Mouse (Mus musculus) lung, postnatal 25 days (tissue): Measurements from ENCODE around the gene Nckap5.

ENCODE experiments used
- DNase-seq: peaks from one replicate; pipeline ENCODE4 v3.0.0; 2022; ENCODE audit warnings: low spot score

Nckap5 gene

GRCm38 (mm10) chr1:126560931-126561330 is 269.7 kb downstream of the Nckap5 start:
- no peak for DNase-seq

GRCm38 (mm10) chr1:126557791-126558294 is 272.8 kb downstream of the Nckap5 start:
- no peak for DNase-seq

GRCm38 (mm10) chr1:126547979-126548378 is 282.6 kb downstream of the Nckap5 start:
- DNase-seq, result no peak

- no peak for DNase-seq
These were observed 286.1 kb downstream of the Nckap5 start for GRCm38 (mm10) chr1:126544471-126544870.

GRCm38 (mm10) chr1:126537223-126537757 is 293.3 kb downstream of the Nckap5 start:
- no peak for DNase-seq

GRCm38 (mm10) chr1:126535527-126535926 is 295.1 kb downstream of the Nckap5 start:
- DNase-seq, result no peak

- DNase-seq, result no peak
These were observed 296.6 kb downstream of the Nckap5 start for GRCm38 (mm10) chr1:126534046-126534445.

- DNase-seq, result no peak
These were observed 302.5 kb downstream of the Nckap5 start for GRCm38 (mm10) chr1:126528043-126528598.

GRCm38 (mm10) chr1:126518067-126518466 is 312.5 kb downstream of the Nckap5 start:
- no peak for DNase-seq

GRCm38 (mm10) chr1:126517427-126517826 is 313.2 kb downstream of the Nckap5 start:
- DNase-seq, result no peak

- DNase-seq, result no peak
These were observed 315.4 kb downstream of the Nckap5 start for GRCm38 (mm10) chr1:126515054-126515756.

GRCm38 (mm10) chr1:126511835-126512445 is 318.7 kb downstream of the Nckap5 start:
- DNase-seq, result no peak

GRCm38 (mm10) chr1:126504717-126505116 is 325.9 kb downstream of the Nckap5 start:
- no peak for DNase-seq

- DNase-seq, result no peak
These were observed 327.9 kb downstream of the Nckap5 start for GRCm38 (mm10) chr1:126502741-126503140.

- no peak for DNase-seq
These were observed 333.9 kb downstream of the Nckap5 start for GRCm38 (mm10) chr1:126496722-126497121.

- DNase-seq, result no peak
These were observed 338.2 kb downstream of the Nckap5 start for GRCm38 (mm10) chr1:126492206-126493071.

- DNase-seq, result no peak
These were observed 339.2 kb downstream of the Nckap5 start for GRCm38 (mm10) chr1:126491412-126491811.

GRCm38 (mm10) chr1:126490256-126490655 is 340.3 kb downstream of the Nckap5 start:
- DNase-seq, result no peak

GRCm38 (mm10) chr1:126484664-126485087 is 345.9 kb downstream of the Nckap5 start:
- DNase-seq, result peak; percentile 70

- DNase-seq, result no peak
These were observed 346.9 kb downstream of the Nckap5 start for GRCm38 (mm10) chr1:126483665-126484064.

- DNase-seq, result no peak
These were observed 349.0 kb downstream of the Nckap5 start for GRCm38 (mm10) chr1:126481459-126482228.
